Mouse (Mus musculus) urinary bladder, adult 18-20 months (tissue): ENCODE measurements around the gene Pmis2.

Source experiments
- DNase-seq, 2 experiments: peaks; one replicate each; pipeline ENCODE4 v3.0.0; 2022; ENCODE audit warnings: low spot score in 2 of 2, mixed read lengths in 2 of 2

Gene Pmis2

GRCm38 (mm10) chr7:30671480-30671879, at the start of gene Pmis2:
Pmis2 (minus strand) TSS chr7:30671605.
- no peak for DNase-seq

- no peak for DNase-seq
Measured at GRCm38 (mm10) chr7:30719669-30720068, 48.3 kb upstream of the Pmis2 start.

DNA sequence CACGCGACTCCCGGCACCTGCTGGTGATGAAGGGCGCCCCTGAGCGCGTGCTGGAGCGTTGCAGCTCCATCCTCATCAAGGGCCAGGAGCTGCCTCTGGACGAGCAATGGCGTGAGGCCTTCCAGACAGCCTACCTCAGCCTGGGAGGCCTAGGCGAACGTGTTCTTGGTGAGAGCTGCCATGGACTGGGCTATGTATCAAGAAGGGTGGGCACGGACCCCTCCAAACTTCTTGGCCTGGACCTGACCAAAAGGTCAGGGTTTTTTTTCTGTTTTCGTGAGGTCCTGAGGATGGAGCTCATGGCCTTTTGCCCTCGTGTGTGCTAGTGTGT, 46.3 kb upstream of the Pmis2 start:
- no peak for DNase-seq

DNA sequence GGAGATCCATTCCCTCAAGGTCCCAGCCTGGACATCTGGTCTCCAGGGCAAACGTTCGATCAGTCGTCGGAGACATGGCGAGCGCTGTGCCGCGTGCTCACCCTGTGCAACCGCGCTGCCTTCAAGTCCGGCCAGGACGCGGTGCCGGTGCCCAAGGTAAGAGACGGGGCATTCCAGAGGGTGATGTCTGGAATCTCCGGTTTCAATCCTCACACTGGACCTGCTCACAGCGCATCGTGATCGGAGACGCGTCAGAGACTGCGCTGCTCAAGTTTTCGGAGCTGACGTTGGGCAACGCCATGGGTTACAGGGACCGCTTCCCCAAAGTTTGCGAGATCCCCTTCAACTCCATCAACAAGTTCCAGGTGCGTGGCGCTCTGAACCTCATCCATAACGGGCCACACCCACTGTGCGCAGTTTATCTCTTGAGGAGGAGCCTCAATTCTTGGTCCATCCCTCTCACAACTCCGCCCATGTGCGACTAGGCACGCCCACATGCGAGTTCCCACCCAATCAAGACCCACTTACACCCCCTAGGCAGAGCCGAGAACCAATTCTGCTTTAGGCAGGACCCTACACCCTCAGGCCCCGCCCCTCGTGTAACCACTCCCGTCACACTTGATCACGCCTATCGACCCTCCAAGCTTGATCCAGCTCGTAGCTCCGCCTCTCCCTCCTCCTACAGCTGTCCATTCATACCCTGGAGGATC, 45.8 kb upstream of the Pmis2 start:
- DNase-seq = peak in 1 of 2 experiments; percentile 20

- DNase-seq = no peak
Measured at GRCm38 (mm10) chr7:30711942-30712341, 40.5 kb upstream of the Pmis2 start, which contains the start of gene Atp4a. Atp4a (plus strand) TSS chr7:30712209.

GRCm38 (mm10) chr7:30707441-30707840, 36.0 kb upstream of the Pmis2 start:
- DNase-seq = no peak

DNA sequence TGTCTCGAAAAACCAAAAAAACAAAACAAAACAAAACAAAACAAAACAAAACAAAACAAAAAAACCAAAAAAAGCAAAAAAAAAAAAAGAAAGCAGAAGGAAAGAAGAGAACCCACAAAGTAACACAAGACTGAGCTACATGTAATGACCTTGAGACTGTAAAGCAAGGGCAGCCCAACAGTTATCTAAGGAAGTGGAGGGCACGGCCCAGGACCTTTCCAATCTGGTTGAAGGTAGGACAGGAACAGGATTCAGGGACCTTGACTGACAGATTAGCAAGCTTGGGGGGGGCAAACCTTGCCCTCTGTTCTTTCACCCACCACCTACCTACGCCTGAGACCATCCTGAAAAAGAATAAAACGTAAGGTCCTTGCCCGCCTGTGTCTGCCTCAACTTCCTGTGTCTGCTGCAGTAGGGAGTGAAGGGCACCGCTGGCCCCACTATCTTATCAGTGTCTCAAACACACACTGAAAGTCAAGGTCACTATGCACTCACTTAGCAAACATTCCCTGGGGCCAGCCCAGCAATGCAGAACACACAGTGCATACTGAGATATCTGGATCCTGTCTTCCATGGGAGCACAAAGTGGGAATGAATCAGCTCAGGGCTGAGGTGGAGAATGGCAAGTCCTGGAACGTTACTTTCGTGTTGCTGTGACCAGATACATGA, 34.9 kb upstream of the Pmis2 start:
- DNase-seq = no peak

- DNase-seq = no peak
Measured at GRCm38 (mm10) chr7:30698589-30698988, 27.2 kb upstream of the Pmis2 start, which contains the start of gene 2200002J24Rik. 2200002J24Rik (plus strand) TSS chr7:30698926.

GRCm38 (mm10) chr7:30698101-30698500, 26.7 kb upstream of the Pmis2 start:
- DNase-seq = no peak

DNA sequence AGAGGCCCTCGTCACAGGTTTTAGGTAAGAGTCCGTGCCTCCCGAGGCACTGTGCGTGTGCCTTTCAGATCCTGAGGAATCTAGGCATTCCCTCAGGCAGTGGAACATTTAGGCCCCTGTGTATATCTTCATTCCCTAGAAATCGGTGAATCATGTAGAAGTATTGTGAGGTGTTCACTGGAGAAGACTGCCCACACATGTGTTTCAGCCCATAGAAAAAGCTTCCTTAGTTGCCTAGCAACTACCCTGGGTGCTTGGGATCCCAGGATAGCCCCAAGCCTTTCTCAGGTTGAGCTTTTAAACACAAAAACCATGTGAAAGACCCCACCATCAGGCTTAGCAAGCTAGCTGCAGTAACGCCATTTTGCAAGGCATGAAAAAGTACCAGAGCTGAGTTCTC, 16.9 kb upstream of the Pmis2 start:
- no peak for DNase-seq

DNA sequence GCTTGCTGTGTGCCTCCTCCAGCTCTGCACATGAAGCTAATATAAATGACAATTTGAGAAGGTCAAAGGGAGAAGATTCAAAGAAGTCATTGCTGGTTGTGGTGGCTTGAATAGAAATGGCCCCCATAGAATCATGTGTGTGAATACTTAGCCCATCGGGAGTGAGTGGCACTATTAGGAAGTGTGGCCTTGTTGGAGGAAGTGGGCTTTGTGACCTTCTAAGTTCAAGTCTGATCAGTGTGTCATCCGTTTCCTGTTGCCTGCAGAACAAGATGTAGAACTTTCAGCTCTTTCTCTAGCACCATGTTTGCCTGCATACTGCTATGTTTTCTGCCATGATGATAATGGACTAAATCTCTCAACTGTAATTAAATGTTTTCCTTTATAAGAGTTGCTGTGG, 12.0 kb upstream of the Pmis2 start:
- DNase-seq = no peak

GRCm38 (mm10) chr7:30681897-30682296, 10.5 kb upstream of the Pmis2 start:
- no peak for DNase-seq

GRCm38 (mm10) chr7:30678263-30678975, 7.0 kb upstream of the Pmis2 start:
- no peak for DNase-seq

- no peak for DNase-seq
Measured at GRCm38 (mm10) chr7:30669229-30669628, 2.2 kb downstream of the Pmis2 start.

- DNase-seq = peak in 1 of 2 experiments; percentile 18
Measured at GRCm38 (mm10) chr7:30665321-30665720, 6.1 kb downstream of the Pmis2 start.

DNA sequence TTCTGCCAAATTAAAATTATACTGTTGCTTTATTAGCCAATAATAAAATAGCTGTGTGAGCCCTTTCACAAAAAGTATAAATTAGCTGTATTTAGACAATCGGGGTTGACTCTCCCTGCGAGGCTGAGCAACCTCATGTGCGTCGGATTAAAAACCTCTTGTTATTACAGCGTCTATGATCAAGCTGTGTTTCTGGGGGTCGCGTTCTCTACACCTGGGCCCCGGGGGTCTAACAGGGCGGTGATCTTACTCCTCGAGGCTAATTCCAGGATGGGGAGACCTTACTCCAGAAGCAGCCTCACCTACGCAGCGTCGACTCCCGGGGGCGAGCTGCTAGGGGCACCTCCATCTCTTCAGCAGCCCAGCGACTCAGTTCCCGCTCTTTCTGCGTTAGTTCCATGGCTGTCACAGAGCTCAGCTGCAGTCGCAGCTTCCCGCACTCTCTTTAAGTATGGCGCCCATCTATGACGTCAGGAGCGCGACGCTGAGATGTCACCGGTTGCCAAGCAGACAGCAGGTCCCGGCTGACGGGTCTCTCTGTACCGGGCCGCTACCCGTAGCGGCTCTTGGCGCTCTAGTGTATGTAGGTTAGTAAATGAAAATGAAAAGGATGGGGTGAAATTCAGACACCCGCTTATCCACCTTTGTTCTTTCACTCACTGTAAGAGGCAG, 6.7 kb downstream of the Pmis2 start, which contains the start of gene Haus5:
Haus5 (minus strand) TSS at position 466 of the 672 bp plus-strand sequence.
- peak; percentile 77 to 91 for DNase-seq

DNA sequence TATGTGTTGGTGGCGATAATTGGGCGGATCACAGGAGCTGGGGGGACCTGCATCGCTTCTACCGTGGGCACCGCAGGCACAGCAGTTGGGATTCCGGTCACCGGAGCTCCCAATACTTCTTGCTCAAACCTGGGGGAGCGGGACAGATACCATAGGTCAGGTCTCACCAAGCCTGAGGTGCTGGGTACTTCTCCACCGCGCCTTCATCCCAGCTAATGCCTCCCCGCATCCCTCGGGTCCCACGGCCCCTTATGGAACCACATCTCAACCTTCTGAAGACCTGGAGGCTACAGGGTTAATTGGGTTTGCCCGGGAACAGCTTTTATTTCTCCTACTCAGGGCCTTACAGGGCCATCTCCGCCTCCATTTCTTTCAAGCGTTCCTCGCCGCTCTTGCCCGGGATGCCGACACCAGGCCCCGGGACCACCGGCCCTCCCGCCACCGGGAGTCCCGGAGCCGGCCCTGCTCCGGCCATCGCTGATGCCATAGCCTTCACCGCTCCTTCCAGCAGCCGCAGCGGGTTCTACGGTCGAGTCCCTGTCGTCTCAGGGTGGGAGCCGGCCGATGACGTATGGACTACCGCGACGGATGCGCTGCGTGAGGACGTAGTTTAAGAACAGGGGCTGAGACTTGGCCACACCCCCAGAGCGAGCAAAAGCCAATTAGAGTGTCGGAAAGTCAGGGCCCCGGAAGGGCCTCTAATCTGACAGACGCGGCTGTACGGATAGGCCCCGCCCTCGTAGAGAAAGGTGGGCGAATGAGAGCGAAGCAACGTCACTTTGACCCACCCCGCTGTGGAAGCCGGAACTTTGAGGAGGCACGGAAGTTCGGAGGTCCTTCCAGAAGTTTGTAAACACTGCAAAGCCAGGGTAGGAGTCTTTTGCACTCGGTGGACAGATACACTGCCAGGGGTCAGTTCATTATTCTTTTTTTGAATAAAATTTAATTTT, 21.5 kb downstream of the Pmis2 start, which contains the start of gene Rbm42:
Rbm42 (minus strand) TSS at position 727 of the 950 bp plus-strand sequence.
- peak; percentile 96 to 98 for DNase-seq

DNA sequence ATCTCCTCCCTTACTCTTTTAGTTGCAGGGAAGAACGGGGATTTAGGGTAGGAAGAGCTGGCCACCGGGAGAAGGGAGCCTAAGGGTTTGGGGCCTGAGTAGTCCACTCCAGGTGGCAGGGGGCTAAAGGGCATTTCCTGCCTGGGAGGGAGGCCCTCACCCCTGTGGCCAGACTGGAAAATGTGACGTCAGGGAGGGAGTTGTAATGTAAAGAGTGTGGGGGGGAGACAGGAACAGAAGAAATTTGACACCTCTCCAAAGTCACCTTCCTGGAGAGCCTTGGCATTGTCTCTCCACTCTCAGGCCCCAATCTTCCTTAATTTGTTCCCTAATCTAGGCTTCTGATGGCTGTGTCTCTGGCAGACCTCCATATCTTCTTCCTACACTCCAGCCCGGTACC, 32.3 kb downstream of the Pmis2 start:
- no peak for DNase-seq

DNA sequence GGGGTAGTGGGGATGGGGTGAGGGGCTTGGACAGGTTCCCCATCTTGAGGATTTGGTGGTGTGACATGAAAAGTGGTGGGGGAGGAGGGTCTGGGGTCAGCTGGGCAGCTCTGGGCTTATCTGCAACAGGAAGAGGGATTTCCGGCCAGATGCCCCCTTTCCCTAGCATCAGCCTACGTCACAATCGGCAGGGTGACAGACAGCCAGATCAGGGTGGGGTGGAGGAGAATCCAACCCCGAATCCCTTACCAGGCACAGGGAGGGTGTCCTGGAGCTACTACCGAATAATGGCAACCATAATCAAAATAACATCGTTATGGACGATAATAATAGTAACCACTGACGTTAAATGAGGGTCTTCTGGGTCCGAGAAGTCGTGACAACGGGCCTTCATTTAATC, 35.0 kb downstream of the Pmis2 start:
- no peak for DNase-seq

DNA sequence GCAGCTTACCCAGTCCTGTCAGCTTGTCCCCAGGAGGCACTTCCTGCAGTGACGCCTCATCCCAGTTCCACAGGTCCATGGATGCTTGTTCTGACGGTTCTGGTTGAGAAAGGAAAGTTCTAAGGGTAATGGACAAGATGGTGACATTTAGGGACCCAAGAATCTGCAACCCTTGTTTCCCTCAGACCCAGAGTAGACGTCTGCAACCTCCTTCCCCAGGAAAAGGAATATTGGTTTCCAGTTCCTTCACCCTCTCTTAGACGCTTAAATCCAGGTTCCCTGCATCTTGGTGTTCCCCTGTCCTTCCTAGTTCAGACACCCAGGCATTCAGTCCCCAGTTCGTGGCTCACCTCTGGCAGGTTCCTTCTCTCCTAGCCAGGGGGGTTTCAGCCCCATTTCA, 35.7 kb downstream of the Pmis2 start, which contains the start of gene Etv2:
Etv2 (minus strand) TSS at position 101 of the 400 bp plus-strand sequence.
- no peak for DNase-seq

GRCm38 (mm10) chr7:30634621-30635020, 36.8 kb downstream of the Pmis2 start:
- DNase-seq = no peak
